Mouse (Mus musculus): ENCODE measurements at regions not wholly inside any gene's neighbourhood (a gene's known extent, or its start where the extent isn't known, plus 50 kb on each side); places are given as distances from the start of the nearest gene placed in this dataset.
A peak's percentile ranks its signal among the peaks of the same experiment; 100 is the strongest.
"Not testable (repeated sequence)": the region's sequence is repeated elsewhere in the genome, so short reads cannot be mapped to it uniquely, and the experiment has no call there.

DNA sequence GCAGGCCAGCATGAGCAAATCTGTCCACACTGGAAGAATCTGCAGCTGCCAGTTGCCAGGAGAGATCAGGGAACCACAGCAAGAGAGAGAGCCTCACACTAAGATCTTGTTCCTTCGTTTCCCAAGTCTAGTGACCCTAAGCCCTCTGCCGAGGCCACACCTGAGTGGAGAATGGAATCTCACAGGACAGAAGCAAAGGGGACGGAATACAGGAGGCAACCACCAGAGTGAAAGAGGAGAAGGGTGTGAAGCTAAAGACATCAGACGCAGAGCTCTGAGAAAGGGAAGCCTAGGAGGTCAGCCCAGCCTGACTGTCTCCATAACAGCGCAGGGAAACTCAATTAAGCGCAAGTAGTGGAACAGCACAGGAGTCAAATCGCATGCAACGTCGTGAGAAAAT is 75.0 kb downstream of the Suds3 start:
- no peak for DNase-seq (ENCODE audit: low read depth)

DNA sequence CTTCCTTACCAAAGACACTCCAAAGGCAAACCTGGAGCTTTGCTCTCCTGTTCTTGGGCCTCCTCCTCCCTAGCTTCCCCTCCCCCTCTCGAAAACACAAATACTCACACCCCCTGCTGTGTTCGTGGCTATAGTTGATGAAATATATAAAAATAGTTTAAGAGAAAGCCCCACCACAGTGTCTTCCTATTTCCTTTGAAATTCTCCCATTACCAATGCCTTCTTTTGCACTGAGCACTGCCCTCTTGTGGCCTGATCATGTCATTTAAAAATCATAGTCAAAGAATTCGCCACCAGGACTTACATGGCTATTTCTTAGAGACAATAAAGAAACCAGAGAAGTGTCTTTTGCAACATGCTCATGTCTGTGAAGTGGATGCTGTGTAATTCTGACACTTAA is 78.7 kb downstream of the Suds3 start:
- DNase-seq (ENCODE audit: low read depth), result peak; percentile 50

DNA sequence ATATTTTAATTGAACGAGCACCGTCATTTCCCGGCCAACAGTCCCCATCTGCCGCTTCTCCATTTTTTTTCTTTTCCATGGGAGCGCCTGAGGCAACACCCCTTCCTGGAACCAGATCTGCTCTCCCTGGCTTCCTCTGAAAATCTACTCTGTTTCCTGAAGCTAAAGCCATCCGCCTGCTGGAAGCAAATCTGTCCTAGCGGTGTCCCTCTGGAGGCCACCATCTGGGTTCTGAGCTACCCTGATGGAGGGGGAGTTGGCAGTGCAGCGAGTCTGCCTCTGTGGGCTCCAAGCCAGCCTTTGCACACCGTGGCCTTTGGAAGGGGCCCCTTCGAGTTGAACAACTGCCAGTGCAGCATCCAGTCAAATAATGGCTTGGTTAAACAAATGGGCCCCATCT is 83.8 kb downstream of the Suds3 start:
- no peak for DNase-seq (ENCODE audit: low read depth)

DNA sequence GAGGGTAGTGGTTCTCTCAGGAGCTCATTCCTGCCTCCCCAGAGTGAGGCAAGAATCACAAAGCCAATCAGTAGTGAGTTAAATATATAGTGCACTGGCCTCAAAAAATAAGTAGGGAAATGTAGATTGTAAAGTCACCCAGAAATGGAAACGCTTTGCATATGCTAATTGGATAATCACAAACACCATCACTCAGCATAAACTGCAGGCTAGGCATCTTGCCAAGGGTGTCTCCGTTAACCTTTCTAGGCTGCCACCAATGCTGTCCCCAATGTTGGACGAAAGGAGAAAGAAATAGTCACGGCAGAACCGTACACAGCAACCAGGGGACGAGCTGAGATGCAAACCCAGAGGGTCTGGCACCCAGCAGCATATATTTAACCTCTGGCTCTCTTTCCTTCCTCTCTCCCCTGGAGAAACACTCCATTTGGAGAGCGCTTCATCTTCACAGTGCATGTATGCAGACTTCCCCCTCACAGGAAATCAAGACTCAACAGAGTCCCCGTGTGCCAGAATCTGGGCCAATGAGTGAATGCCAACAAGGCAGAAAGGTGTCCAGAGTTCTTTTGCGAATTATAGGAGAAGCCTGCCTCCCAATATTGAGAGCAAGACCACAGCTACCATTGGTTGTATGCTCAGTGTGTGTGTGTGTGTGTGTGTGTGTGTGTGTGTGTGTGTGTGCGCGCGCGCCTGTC is 90.1 kb downstream of the Suds3 start:
- DNase-seq (ENCODE audit: low read depth), result no peak

DNA sequence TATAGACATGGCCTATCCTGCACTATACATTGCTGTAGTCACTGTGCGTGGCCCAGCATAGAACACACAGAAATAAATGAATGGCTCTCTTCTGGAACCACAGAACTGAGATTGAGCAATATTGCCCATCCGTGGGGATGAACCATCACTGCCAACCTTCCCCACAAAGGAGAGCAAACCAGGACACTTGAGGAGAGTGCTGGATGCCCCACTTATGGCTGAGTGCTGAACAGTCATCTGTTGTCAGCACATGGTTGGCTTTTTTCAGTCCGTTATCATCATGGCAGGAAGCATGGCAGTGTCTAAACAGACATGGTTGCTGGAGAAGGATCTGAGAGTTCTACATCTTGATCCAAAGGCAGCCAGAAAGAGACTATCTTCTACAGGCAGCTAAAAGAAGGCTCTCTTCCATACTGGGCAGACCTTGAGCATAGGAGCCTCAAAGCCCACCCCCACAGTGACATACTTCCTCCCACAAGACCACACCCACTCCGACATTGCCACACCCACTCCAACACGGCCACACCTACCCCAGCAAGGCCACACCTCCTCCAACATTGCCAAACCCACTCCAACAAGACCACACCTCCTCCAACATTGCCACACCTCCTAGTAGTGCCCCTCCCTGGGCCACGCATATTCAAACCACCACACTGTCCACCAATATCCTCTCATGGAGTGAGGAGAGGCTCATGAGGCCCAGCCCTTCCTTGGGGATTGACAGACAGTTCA is 97.3 kb downstream of the Suds3 start:
- DNase-seq (ENCODE audit: low read depth), result no peak

DNA sequence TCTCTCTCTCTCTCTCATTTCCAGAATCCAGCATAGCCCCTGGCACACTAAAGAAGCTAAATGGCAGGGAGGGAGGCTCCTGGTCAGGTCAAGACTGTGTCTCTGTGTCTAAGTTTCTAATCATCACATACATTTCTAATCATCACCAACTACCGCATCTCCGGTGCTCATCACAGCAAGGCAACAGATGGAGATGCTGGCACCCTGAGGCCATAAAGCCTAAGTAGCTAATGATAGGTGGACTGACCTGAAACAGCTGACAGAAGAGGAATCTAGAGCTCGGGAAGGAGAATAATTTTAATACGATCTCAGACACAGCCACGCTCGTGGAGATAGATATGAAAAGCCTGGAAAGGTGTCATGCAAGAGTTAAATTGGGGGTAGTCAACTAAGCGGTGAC is 104.8 kb downstream of the Suds3 start:
- DNase-seq (ENCODE audit: low read depth), result no peak

DNA sequence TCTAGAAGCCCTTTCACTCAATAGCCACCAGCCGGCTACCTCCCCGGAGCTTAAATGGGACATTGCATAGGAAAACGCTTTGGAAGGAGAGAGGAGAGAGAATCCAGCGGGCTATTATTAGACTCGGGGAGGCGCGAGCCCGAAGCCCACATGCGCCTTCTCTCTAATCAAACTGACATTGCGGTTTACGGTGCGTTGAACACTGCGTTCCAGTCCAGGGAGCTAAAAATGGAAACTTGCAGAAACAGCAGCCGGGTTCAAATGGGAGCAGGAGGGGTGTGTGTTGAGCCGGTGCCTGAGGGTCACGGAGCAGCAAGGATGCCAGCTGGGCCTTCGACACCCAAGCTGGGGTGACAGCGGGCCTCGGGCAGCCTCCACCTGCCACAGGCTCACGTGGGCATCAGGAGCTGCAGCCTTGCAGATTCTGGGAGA is 115.1 kb downstream of the Suds3 start:
- DNase-seq (ENCODE audit: low read depth), result no peak

DNA sequence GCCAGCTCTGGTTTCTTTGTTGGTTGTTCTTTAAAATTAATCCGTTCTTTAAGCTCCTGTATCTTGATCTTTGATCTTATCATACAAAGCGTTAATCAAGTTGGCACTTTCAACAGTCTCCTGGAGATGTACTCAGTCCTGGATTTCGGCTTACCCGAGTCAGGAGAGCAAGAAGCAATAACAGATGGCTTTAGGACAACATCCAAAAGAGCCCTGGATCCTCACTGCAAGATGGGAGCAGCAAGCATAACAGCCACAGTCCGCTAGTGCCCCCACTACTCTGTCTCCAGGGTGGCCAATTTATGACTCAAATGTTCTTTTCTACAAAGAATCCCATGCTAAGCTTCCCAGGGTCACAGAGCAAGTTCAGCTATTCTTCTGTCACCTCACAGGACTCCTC is 121.4 kb downstream of the Suds3 start:
- DNase-seq (ENCODE audit: low read depth), result no peak

DNA sequence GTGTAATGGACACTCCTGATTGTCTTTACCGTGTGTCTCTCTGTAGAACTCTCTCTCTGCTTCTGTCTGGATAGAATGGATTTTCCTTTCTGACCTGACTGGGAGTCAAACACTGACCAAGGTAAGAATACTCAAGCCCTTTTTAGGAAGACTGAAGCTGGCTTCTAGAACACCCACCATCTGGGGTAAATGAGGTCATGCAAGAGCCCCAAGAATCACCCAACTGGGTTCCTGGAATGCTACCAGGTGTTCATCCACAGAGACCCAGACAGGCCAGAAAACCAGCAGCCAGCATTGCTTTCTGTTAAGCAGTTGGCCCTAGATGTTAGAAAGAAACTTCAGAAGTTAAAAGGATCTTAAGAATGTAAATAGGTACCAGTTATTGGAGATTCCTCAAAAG is 122.2 kb downstream of the Suds3 start:
- DNase-seq (ENCODE audit: low read depth), result no peak

DNA sequence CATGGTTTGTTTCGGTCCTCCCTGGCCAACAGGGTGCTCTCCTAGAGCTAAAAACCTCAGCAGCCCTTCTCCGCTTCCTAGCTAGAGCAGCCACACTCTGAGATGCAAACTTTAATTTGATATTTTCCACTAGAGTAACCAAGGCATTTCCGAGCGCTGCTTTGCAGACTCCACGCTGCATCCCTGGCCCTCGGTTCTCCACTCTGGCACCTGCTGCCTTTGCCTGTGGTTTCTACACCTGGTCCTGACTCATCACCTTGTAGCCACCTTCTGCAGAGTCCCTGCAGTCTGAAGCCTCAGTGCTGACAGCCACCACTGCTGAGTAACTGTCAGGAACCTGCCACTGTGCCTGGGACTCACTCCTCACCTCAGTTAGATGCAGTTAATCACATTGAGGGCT is 124.5 kb downstream of the Suds3 start:
- no peak for DNase-seq (ENCODE audit: low read depth)

DNA sequence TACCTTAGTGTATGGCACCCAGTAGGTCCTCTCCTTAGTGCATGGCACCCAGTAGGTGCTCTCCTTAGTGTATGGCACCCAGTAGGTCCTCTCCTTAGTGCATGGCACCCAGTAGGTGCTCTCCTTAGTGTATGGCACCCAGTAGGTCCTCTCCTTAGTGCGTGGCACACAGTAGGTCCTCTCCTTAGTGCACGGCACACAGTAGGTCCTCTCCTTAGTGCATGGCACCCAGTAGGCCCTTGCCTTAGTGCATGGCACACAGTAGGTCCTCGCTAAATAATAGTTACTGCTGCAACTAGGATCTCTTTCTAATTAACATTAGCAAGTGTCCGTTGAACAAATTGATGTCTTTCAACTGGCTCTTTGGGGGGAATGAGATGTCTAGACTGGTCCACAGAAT is 144.4 kb downstream of the Suds3 start:
- not testable (repeated sequence) for DNase-seq (ENCODE audit: low read depth)

DNA sequence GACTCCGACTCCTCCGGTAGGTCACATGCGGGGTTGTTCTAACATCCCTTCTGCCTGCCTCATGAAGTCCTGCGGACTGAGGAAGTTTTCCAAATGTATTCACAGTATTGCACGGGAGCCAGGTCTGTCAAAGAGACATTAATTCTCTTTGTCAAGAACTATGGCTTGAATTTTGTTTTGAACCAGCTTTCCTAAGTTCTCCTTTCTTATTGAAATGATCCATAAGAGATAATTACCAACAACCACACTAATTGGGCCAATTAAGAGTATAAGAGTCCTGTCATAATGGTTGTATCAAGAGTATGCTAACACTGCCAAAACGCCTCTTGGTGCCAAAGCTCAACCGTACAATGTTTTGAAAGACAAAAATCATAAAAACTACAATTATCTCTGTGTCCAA is 151.7 kb downstream of the Suds3 start:
- DNase-seq (ENCODE audit: low read depth), result no peak

DNA sequence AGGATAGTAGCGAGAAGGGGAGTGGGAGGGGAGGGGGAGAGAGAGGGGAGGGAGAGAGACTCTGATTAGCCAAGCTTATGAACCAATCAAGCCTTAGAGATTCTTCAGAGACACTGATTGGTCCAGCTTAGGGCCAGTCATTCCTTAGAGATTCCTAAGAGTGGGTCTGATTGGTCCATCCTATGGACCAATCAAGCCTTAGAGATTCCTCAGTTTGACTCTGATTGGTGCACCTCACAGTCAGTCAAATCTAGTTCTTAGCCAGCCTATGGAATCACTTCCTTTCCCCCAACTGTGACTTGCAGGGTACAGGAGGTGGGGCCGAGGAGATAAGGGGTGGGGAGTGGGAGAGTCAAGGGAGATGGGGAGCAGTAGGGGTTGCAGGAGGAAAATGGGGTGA is 152.8 kb downstream of the Suds3 start:
- no peak for DNase-seq (ENCODE audit: low read depth)

DNA sequence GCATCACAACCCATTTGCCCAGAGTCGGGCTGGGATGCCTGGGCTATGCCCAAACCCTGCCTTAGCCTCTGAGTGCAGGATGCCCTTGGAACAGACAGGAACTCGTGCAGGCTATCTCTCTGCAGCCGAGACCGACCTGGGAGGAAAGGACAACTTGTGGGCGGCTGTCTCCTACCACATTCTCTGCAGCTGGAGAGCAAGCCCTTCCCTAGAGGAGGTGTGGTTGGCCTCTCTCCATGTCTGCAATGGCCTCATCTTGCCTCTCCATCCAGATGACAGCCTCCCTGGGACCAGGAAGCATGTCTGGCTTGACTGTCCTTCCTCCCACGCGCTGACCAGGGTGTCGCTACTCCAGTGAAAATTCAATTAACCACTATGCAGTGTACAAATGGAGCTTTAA is 155.9 kb downstream of the Suds3 start:
- DNase-seq (ENCODE audit: low read depth), result no peak

DNA sequence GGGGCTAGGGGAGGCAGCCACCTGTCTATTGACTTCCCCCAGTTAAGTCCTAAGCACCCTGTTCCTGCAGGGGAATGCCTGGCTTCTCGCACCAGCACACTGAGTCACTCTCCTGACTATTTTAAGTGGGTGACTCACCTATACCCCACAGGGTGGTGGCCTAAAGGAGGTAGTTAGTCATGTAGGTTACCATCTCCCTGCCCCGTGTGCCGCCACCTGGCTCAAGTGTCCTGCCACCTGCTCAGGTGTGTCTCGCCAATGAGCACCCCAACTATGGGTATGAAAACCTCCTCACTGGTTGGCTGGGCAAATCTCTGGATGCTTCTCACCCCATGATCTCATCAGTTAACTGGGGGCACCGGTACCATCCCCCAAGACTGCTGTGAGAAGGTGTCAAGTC is 157.8 kb downstream of the Suds3 start:
- no peak for DNase-seq (ENCODE audit: low read depth)

DNA sequence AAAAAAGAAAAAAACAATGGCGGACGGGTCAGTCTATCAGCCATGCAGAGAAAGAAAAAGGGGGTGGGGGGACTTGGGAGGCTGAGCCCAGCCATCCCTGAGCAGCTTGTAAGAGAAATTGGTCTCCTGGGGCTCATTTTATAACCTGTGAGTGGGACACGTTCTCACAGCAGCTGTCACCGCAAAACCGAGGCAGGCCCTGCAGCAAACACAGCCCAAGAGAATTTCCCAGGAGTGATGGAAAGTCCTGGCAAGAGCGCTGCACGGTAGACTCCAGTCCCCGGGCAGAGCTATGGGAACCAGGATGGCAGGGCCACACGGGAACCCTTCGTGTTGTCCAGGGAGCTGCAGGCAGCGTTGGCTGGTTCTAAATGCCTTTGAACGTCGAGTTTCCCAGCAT is 159.3 kb downstream of the Suds3 start:
- DNase-seq (ENCODE audit: low read depth), result no peak

DNA sequence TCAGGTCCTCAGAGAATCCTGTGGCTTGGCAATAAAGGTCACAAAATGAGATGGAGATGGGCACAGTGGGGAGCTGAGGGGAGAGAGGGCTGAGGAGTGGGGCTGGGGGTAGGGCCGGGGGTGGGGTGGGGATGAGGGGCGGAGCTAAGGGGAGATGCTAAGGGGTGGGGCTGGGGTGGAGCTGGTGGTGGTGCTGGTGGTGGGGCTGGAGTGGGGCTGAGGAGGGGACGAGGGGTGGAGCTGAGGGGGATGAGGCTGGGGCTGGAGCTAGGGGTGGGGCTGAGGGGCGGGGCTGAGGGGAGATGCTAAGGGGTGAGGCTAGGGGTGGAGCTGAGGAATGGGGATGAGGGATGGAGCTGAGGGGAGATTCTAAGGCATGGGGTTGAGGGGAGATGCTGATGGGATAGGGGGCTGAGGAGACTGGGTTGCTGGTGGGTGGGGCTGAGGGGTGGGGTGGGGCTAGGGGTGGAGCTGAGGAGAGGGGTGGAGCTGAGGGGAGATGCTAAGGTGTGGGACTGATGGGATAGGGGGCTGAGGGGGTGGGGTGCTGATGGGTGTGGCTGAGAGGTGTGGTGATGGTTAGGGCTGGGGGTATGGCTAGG is 165.5 kb downstream of the Suds3 start:
- DNase-seq (ENCODE audit: low read depth), result no peak

DNA sequence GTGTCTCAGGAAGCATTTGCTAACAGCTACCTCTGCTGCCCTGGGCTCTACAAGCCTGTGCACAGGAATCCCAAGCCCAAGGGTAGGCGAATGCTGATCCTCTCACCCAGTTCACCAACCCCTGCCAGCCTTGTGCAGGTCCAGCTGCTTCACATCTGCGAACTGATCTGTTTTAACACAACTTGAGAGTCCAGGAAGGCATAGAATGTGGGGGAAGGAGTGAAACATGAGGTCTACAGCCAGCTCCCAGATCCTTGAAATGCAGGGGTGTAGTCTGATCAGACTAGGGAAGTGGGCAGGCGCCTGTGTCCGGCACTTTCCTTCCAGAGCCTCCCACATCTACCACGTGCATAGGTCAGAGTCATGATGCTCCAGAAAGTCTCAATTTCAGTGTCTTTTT is 181.3 kb downstream of the Suds3 start:
- DNase-seq (ENCODE audit: low read depth), result no peak

DNA sequence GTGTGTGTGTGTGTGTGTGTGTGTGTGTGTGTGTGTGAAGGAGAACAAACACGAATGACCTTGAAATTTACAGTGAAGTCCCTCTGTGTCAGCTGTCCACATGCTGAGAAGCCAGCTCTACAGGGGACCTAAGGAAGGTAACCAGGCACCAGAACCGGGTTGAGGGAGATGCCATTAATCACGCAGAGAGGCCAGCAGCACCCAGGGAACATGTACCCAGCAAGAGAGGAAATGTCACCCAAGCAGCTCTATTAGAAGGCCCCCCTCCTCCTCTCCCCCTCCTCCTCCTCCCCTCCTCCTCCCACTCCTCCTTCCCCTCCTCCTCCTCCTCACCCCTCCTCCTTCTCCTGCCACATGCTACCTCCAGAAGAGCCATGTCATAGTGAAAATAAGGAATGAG is 181.8 kb downstream of the Suds3 start:
- DNase-seq (ENCODE audit: low read depth), result no peak

DNA sequence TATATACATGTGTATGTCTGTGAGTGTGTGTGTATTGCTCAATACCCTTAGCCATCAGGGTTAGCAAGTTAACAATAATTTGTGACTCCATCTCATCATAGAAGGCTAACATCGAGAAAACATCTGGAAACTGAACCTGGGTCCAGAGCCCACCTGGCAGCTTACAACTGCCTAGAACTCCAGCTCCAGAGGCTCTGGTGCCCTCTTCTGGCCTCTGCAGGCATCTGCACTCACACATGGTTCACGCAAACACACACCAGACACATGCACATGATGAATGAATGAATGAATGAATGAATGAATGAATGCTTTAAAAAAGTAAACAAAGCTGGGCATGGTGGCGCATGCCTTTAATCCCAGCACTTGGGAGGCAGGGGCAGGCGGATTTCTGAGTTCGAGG is 182.8 kb downstream of the Suds3 start:
- DNase-seq (ENCODE audit: low read depth), result no peak

DNA sequence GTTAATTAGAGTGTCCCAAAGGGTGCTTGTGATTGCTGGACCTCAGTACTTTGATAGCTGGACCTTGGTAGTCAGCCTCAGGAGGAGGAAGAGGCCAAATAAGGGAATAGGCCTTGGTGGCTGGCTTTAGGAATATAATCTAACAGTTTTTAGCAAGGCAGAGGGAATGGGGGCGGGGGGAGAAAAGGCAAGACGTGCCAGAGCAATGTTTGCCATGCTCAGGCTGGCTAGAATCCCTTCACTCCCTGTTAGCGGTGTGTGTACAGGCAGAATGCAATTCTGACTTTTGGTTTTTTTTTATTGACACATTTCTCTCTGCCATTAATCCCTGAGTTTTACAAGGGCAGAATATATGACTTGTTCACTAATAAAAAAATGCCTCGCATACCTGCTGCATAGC is 192.2 kb downstream of the Suds3 start:
- no peak for DNase-seq (ENCODE audit: low read depth)

DNA sequence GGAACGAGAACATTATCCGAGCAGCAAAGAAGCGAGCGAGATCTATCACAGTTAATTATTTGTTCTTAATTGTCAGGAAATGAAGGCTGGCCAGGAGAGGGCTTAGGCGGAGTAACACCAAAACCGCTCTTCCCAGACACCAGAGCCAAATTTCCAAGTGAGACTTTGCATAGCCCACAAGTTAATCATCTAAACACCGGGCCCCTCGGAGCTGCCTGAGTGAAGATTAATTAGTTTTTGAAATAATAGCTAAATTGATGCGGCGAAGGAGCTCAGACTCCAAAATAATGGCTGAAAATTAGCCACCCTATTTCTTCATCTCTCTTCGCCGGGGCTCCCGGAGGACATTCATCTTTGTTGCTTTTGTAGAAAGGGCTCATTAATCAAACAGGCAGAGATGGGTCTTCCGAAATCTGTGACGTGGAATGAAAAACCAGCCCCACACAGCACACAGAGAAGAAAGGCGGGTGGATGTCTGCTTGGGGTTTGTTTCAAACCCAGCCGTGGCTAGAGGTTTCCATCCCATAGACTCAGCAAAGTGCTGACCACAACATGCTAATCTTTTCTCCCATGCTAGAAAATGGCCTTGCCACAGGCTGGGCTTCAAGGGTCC is 193.7 kb downstream of the Suds3 start:
- DNase-seq (ENCODE audit: low read depth), result no peak

DNA sequence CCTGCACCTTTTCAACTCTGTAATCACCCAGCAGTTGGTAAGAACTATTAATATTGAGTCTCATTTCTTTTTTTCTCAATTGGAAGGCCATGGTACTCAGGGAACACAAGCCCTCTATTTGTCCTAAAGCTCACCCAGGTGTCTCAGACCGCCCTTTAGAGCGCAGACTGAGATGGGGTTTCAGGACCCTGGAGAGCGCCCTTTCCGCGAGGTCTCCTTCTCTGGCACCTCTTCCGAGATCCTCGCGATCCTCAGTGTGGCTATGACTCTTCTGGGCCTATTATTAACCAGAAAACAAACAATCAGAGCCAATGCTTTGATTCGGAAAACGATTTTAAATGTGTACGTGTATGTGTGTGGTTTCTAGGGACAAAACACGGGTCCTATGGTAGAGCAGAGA is 201.0 kb downstream of the Suds3 start:
- no peak for DNase-seq (ENCODE audit: low read depth)
